20 mouse cellular contexts compared by ENCODE assay signal in the genomic region with DNA sequence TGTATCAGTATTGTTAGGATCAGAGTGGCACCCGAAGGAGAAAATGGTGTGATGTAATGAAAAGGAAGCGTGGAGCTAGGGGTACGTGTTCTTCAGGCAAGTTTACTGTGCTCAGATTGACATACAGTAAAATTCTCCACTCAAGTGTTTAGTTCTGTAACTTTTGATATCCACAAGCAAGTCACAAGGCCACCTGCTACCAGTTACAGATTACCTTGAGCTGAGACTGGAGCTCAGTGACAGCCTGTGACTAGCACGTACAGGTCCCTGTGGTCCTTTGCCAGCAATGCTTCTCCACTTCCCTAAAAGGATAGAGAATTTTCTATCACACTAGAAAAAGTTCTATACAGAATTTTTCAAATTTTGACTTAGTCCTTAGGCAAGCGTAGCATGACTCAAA.
"Had no signal": no experiment of that assay in that cellular context is flagged by ENCODE, and none has a peak within 500 bp of the region (broad histone marks: within the 10 kb centered on the region; RNA-seq: fewer than 3 reads in every experiment).

No protein-coding gene starts in this region.

- H3K27me3 ChIP-seq: kidney, embryonic 15.5 days; limb, embryonic 12.5 days; limb, embryonic 15.5 days; midbrain, embryonic 13.5 days; neural tube, embryonic 12.5 days; neural tube, embryonic 15.5 days; stomach, embryonic 15.5 days had no signal

- H3K9ac ChIP-seq: kidney, embryonic 15.5 days; limb, embryonic 12.5 days; limb, embryonic 15.5 days; liver, embryonic 14.5 days; liver, postnatal 0 days; lung, embryonic 14.5 days; midbrain, embryonic 13.5 days; neural tube, embryonic 12.5 days; neural tube, embryonic 15.5 days; stomach, embryonic 15.5 days had no signal

- H3K4me2 ChIP-seq: kidney, embryonic 15.5 days; limb, embryonic 12.5 days; limb, embryonic 15.5 days; liver, embryonic 11.5 days; lung, embryonic 14.5 days; midbrain, embryonic 13.5 days; neural tube, embryonic 12.5 days; neural tube, embryonic 15.5 days; stomach, embryonic 15.5 days had no signal

- H3K4me3 ChIP-seq: kidney, embryonic 15.5 days; limb, embryonic 12.5 days; limb, embryonic 15.5 days; midbrain, embryonic 13.5 days; neural tube, embryonic 12.5 days; neural tube, embryonic 15.5 days; stomach, embryonic 15.5 days had no signal

- ATAC-seq: lung, postnatal 0 days; midbrain, embryonic 13.5 days had no signal

- H3K27ac ChIP-seq: kidney, embryonic 15.5 days; limb, embryonic 12.5 days; limb, embryonic 15.5 days; liver, embryonic 14.5 days; macrophage; midbrain, embryonic 13.5 days; neural tube, embryonic 12.5 days; neural tube, embryonic 15.5 days; stomach, embryonic 15.5 days had no signal

- H3K9me3 ChIP-seq: kidney, embryonic 15.5 days; limb, embryonic 12.5 days; limb, embryonic 15.5 days; midbrain, embryonic 13.5 days; neural tube, embryonic 12.5 days; neural tube, embryonic 15.5 days; stomach, embryonic 15.5 days had no signal

- H3K36me3 ChIP-seq: limb, embryonic 12.5 days; limb, embryonic 15.5 days; midbrain, embryonic 13.5 days; neural tube, embryonic 12.5 days; neural tube, embryonic 15.5 days had no signal

- H3K4me1 ChIP-seq: limb, embryonic 15.5 days; neural tube, embryonic 15.5 days; stomach, embryonic 15.5 days had no signal

- DNase-seq: kidney, postnatal 10 days; left cerebral cortex, postnatal 4 days; liver, postnatal 0 days; lung, embryonic 14.5 days; right cerebral cortex, adult 18-20 months; right cerebral cortex, postnatal 14 days; right cerebral cortex, postnatal 4 days; spleen, adult 18-20 months; thymus, postnatal 25 days had no signal
